Mouse (Mus musculus) spleen, adult 2 months (tissue): ENCODE data around the gene Cygb. TPM values are rescaled to one million over a fixed set of nuclear protein-coding genes. Genes with fewer than 3 reads are reported as not detected.
A peak's percentile ranks its signal among the peaks of the same experiment; 100 is the strongest.

Experiments used
- DNase-seq, 2 experiments: peaks; one replicate each; pipeline versions ENCODE4 v3.0.0 to v3.0.0-alpha.2; 2012 to 2021; ENCODE audit warnings: low spot score in 2 of 2, low read depth in 1 of 2
- H3K27ac ChIP-seq: fragments of 200-500 bp; 2 replicates; pipeline ENCODE4 v1.5.1; 2012; ENCODE audit warnings: low read length, inconsistent platforms; ENCODE audit not compliant: insufficient read depth
- H3K27me3 ChIP-seq: fragments of 200-500 bp; 2 replicates; pipeline ENCODE4 v1.6.1; 2012; ENCODE audit warnings: mild to moderate bottlenecking, moderate library complexity, low read length, inconsistent platforms; ENCODE audit not compliant: control insufficient read depth, insufficient read depth
- H3K36me3 ChIP-seq: fragments of 200-500 bp; 2 replicates; pipeline ENCODE4 v1.6.1; 2012; ENCODE audit warnings: mild to moderate bottlenecking, low read length, inconsistent platforms; ENCODE audit not compliant: control insufficient read depth, insufficient read depth
- H3K4me1 ChIP-seq: fragments of 200-500 bp; 2 replicates; pipeline ENCODE4 v1.6.1; 2011; ENCODE audit warnings: inconsistent platforms; ENCODE audit not compliant: control insufficient read depth, insufficient read depth, insufficient read length
- H3K4me3 ChIP-seq: fragments of 200-500 bp; 2 replicates; pipeline ENCODE4 v1.5.1; 2011; ENCODE audit warnings: mild to moderate bottlenecking, inconsistent platforms; ENCODE audit not compliant: insufficient read depth, insufficient read length; ENCODE audit errors: extremely low read depth
- CTCF ChIP-seq: fragments of 200-500 bp; IDR thresholded peaks from 2 replicates; pipeline ENCODE4 v1.5.1; 2011; ENCODE audit warnings: mild to moderate bottlenecking, inconsistent platforms; ENCODE audit not compliant: insufficient read depth, insufficient read length, insufficient replicate concordance; ENCODE audit errors: extremely low read depth
- POLR2A ChIP-seq: fragments of 200-500 bp; IDR thresholded peaks from 2 replicates; pipeline ENCODE4 v1.6.1; 2011; ENCODE audit warnings: low read depth, low read length, inconsistent platforms
- WGBS: fragments of 180-500 bp; shearing (Covaris S2); methylation state at CpG from one replicate; pipeline ENCODE4 v1.1.7; 2018; 5-methylcytosine and 5-hydroxymethylcytosine counted together
- polyA plus RNA-seq: library from polyadenylated mRNA; depleted of rRNA; stranded (reverse); fragments of >200 nt; gene quantifications from 2 replicates; pipeline ENCODE4 v1.2.3, GENCODE M21; 2012

Gene Cygb
- polyA plus RNA-seq, 1 experiment: 14.2 TPM

GRCm38 (mm10) chr11:116693899-116694249 lies 39.8 kb upstream of the Cygb start:
- TF ChIP-seq CTCF (no peak), POLR2A (no peak)
- no peak overlapping the region for H3K27ac ChIP-seq
- no peaks in the 10 kb centered on the region for H3K36me3 ChIP-seq
- WGBS: 73% methylated on average over 4 of the region's 4 CpGs
- no peak for DNase-seq
- no peaks in the 10 kb centered on the region; the same call in 1 of the 2 replicates for H3K4me1 ChIP-seq
- peaks cover 8% of the 10 kb centered on the region for H3K27me3 ChIP-seq
- no peak overlapping the region; the same call in 1 of the 2 replicates for H3K4me3 ChIP-seq

GRCm38 (mm10) chr11:116690701-116691575 lies 36.8 kb upstream of the Cygb start:
- no peak for TF ChIP-seq CTCF
- TF ChIP-seq POLR2A: no peak
- WGBS: 85% methylated on average over 18 of the region's 18 CpGs
- H3K4me1 ChIP-seq: no peaks in the 10 kb centered on the region; the same call in 1 of the 2 replicates
- H3K4me3 ChIP-seq: no peak overlapping the region
- H3K36me3 ChIP-seq: no peaks in the 10 kb centered on the region
- peaks cover 8% of the 10 kb centered on the region for H3K27me3 ChIP-seq
- no peak for DNase-seq
- H3K27ac ChIP-seq: no peak overlapping the region

GRCm38 (mm10) chr11:116689622-116690021 lies 35.5 kb upstream of the Cygb start:
- no peak for DNase-seq
- Histone ChIP-seq H3K4me3 (no peak overlapping the region), H3K27ac (no peak overlapping the region), H3K27me3 (peaks cover 4% of the 10 kb centered on the region; the same call in 1 of the 2 replicates), H3K36me3 (no peaks in the 10 kb centered on the region), H3K4me1 (no peaks in the 10 kb centered on the region; the same call in 1 of the 2 replicates)
- TF ChIP-seq CTCF (no peak), POLR2A (no peak)
- WGBS: 97% methylated on average over 10 of the region's 10 CpGs

- Histone ChIP-seq H3K4me3 (no peak overlapping the region), H3K4me1 (no peaks in the 10 kb centered on the region), H3K27me3 (no peaks in the 10 kb centered on the region), H3K27ac (no peak overlapping the region), H3K36me3 (no peaks in the 10 kb centered on the region)
- no peak for TF ChIP-seq POLR2A
- no peak for TF ChIP-seq CTCF
- 42% methylated on average over 8 of the region's 8 CpGs for WGBS
- no peak for DNase-seq
Measured at GRCm38 (mm10) chr11:116687897-116688296, 33.8 kb upstream of the Cygb start.

- H3K4me1 ChIP-seq: no peaks in the 10 kb centered on the region
Measured at GRCm38 (mm10) chr11:116685729-116686128, 31.6 kb upstream of the Cygb start.

GRCm38 (mm10) chr11:116683777-116684176 lies 29.7 kb upstream of the Cygb start:
- TF ChIP-seq CTCF (no peak), POLR2A (no peak)
- H3K27ac ChIP-seq: no peak overlapping the region
- H3K36me3 ChIP-seq: no peaks in the 10 kb centered on the region
- 84% methylated on average over 4 of the region's 4 CpGs for WGBS
- no peak for DNase-seq
- no peaks in the 10 kb centered on the region for H3K27me3 ChIP-seq
- no peaks in the 10 kb centered on the region for H3K4me1 ChIP-seq
- no peak overlapping the region for H3K4me3 ChIP-seq

More at GRCm38 (mm10) chr11:116685729-116686128, 31.6 kb upstream of the Cygb start:
- Histone ChIP-seq H3K36me3 (no peaks in the 10 kb centered on the region), H3K27me3 (no peaks in the 10 kb centered on the region), H3K4me3 (no peak overlapping the region), H3K27ac (no peak overlapping the region)
- DNase-seq: no peak
- 87% methylated on average over 9 of the region's 9 CpGs for WGBS
- no peak for TF ChIP-seq CTCF
- no peak for TF ChIP-seq POLR2A

- no peaks in the 10 kb centered on the region for H3K27me3 ChIP-seq
- H3K27ac ChIP-seq: peak overlapping the region; percentile 64
Measured at GRCm38 (mm10) chr11:116682501-116683144, 28.5 kb upstream of the Cygb start.

More at GRCm38 (mm10) chr11:116682501-116683144, 28.5 kb upstream of the Cygb start:
- H3K36me3 ChIP-seq: 0 out of 2 replicates have a peak, but pooled peaks cover 2% of the 10 kb centered on the region
- no peak for DNase-seq
- WGBS: 83% methylated on average over 14 of the region's 14 CpGs
- no peaks in the 10 kb centered on the region for H3K4me1 ChIP-seq
- TF ChIP-seq CTCF: no peak
- H3K4me3 ChIP-seq: no peak overlapping the region
